Mouse (Mus musculus): ENCODE measurements around the gene Dok4.

The Dok4 gene

DNA sequence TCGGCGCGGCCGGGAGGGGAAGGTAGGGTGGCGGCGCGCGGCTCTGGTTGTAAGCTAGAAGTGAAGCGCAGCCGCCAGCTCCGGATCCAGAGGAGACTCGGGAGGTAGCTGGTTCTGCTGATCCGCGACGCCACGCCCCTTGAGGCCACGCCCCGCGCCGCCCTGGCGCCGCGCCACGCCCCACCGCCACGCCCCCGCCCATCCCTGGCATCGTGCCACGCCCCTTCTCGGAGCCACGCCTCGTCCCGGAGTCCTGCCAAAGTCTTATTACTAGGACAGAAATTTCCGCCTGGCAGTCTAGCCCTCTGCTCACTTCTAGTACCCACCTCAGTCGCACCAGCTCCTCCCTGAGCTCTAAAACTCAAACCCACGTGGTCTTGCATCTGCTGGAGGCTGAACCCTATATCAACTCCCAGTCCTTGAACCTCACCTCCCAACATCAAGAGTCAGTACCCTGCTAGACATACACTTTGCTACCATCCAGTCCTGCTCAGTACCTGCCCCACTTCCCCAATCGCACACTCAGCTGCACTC, at the start of gene Dok4:
Gene Dok4, minus strand, starts transcription at position 134 of the 534 bp plus-strand sequence.
- in situ Hi-C loops (cut with MboI; ENCODE audit: low sequenced_read_pairs) = no loop called here

DNA sequence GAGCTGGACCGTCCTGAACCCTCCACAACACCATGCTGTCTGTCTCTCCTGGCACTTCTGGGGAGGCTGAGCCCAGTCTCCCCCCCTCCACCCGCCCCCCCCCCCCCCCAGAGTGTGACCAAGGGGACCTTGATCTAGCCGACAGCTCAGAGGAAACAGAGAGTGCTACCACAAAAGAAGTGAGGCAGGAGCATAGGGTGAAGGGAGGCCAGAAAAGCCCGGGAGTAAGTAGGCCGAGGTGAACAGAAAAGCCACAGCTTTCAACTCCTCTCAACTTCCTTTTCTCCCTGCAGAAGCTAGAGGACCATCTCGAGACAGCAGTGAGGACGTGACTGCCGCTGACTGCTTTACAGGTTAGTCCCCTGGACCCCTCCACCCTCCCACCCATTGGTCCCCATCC, 47.3 kb upstream of the Dok4 start, which contains the start of gene Adgrg5:
Gene Adgrg5, plus strand, starts transcription at position 290 of the 400 bp plus-strand sequence.
- in situ Hi-C loops (cut with MboI; ENCODE audit: low sequenced_read_pairs) = no loop called here

DNA sequence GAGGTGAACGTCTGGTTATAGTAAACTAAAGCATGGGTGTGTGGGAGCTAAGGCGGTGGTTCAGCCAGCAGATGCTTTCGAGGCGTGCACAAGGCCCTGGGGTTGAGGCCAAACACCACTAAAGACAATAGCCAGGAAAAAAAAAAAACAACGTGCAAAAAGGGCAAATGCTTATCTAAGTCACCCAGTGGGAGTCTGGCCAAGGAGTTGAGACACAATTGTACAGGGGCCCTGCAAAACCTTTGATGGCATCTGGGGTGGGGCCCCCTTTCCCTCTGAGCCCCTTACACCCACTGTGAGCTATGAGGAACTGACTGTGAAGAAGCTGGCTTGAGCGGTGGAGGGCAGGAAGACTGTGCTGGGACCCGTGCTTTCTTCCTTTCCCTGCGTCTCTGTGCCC, 46.5 kb upstream of the Dok4 start:
- in situ Hi-C loops (cut with MboI; ENCODE audit: low sequenced_read_pairs) = no loop called here

DNA sequence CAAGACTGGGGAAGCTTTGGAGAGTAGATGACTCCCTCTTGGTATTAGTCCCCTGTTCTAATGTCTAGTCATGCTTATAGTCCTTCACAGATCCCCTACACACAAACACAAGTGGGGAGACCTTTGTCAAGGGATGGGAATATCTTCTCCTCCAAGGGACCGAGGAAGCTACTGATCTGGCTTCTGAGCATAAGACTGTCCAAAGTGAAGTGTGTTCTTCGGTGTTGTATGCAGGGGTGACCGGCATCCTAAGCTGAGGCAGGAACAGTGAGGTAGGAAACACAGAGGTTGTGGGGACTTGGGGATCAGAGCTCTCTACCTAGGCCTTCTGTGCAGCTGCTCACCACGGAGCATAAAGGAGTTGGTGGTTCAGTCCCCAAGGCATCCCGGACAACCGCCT, 46.0 kb upstream of the Dok4 start:
- in situ Hi-C loops (cut with MboI; ENCODE audit: low sequenced_read_pairs) = no loop called here

DNA sequence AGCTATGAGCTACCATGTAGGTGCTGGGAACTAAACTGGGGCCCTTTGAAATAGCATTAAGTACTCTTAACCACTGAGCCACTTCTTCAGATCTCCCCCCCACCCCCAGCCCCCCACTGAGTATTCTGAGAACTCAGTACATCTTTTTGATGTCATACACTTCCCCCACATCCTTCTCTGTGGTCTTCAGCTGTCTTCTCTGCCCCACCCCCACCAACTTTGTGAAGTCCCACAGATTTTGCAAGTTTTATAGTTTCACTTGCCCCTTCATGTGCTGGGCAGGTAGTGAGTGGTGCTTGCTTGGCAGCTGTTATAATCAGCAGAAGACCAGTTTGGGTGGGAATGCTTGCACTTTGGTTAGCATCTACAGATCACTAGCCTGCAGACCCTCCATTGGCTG, 43.1 kb upstream of the Dok4 start:
- in situ Hi-C loops (cut with MboI; ENCODE audit: low sequenced_read_pairs) = no loop called here

DNA sequence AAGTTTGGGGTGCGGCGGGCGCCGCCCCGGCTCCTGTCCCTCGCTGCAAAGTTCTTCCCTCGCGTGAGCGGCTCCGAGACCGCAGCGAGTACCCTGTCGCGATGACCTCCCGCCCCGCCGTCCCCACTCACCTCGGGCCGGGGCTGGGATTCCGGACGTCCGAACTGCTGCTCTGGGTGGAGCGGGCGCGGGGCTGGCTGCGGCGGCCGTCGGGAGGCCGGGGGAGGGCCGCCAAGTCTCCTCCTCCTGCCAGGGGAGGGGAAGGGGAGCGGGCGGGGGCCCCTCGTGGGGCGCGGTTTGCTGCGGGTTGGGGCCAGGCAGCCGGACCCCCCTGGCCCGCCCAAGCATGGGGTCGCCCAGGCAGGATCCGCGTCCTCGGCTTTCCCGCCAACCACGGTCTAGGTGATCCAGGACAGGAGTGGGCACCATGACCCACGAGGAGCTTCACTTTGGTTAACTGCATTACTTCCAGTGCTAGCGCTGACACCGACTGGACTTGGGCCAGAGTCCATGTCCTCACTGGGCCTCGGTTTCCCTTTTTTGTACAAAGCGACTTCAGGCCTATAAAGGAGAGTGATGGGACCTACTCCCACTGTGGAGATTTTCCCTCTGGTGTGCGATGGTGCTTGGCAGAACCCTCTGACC, 41.8 kb upstream of the Dok4 start, which contains the start of gene Ccdc102a:
Gene Ccdc102a, minus strand, starts transcription at position 248 of the 645 bp plus-strand sequence.
- in situ Hi-C loops (cut with MboI; ENCODE audit: low sequenced_read_pairs) = no loop called here

DNA sequence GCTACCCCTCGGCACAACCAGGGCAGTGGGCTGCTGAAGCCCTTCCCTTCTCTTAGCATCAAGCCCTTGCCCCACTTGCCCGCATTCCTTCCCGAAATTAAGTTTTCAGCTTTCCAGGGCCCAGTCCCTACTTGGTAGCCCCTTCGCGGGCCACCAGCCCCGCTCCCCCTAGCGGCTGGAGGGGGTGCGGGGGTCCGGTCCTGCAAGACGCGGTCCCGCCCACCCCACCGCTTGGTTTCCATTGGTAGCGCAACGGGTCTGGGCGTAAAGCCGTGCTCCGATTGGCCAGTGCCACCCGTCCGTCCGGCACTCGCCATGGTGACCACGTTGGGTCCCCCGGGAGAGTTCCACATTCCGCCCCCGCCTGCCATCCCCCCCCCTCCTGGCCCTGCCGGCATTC, 41.2 kb upstream of the Dok4 start:
- in situ Hi-C loops (cut with MboI; ENCODE audit: low sequenced_read_pairs) = no loop called here

DNA sequence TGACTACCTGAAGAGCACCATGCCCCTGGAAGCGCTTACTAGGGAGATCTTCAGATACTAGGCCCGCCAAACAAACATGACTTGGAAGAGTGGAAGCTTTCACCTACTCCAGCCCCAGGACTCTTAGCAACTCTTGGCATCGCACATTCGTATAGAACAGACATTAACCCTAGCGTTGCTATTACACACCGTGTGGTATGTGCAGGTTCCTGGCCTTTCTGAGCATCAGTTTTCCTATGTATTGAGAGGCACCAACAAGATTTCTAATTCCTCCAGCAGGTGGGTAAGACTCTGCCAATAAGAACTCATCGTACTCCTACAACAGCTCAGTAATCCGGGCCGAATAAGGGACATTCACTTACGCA, 40.8 kb upstream of the Dok4 start:
- in situ Hi-C loops (cut with MboI; ENCODE audit: low sequenced_read_pairs) = no loop called here

DNA sequence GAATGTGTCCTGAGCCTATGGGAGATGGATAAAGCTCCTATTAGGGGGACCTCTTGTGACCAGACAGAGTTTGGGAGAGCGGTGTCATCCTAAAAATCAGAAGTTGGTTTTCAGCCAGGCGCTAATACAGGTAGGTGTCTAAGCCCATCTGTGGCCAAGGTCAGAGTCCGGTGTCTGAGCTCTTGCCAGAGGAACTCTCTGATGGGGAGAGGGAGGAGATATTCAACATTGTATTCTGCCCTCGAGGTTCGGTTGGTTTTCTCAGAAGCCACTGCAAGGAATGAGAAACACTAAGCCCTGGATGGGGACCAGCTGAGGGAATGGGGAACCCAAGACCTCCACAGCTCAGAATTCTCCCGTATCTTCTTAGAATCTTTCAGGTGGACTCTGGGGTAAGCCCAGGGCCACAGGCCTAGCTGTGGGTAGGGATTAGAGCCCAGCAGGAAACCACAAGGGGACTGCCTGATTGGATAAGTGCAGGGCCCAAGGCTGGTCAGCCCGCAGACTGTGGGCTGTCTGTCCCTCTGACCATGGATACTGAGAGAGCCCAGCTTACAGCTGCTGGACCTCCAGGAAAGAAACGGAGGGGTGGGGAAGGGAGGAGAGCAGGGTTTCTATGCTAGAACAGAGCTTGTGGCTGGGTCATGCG, 40.3 kb upstream of the Dok4 start:
- in situ Hi-C loops (cut with MboI; ENCODE audit: low sequenced_read_pairs) = no loop called here

DNA sequence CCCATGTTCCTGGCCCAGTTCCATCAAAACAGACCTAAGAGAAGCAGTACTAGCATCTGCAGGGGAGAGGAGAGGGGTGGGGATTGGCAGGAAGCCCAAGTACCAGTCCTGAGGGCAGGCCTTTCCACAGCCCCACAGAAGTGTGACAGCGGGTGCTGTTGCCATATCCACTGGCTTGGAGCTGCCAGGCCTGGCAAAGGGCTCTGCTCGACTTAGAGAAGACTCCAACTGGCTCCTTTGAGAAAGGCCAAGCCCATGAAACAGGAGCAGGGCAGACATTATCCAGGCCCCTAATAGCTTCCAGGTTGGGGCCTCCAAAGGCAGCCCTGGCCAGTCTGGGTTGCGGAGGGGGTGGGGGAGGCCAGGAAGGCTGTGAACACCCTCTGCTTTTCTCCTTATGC, 38.6 kb upstream of the Dok4 start:
- in situ Hi-C loops (cut with MboI; ENCODE audit: low sequenced_read_pairs) = no loop called here

DNA sequence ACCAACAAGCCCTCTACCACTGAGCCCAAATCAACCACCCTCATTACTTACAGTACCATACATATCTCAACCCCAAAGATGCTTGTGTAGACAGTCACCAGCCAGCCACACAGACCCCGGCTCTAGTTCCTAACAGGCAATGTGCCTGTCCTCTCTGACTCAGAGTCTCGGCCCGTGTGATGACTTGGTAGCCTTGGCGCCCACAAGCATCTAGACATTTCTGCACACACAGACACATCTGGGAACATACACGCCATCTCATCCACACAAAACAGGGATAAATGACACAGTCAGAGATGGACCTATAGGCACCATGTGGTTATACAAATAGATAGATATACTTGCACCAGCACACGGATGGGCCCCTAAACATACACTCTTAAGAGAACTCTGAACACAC, 38.1 kb upstream of the Dok4 start:
- in situ Hi-C loops (cut with MboI; ENCODE audit: low sequenced_read_pairs) = no loop called here

DNA sequence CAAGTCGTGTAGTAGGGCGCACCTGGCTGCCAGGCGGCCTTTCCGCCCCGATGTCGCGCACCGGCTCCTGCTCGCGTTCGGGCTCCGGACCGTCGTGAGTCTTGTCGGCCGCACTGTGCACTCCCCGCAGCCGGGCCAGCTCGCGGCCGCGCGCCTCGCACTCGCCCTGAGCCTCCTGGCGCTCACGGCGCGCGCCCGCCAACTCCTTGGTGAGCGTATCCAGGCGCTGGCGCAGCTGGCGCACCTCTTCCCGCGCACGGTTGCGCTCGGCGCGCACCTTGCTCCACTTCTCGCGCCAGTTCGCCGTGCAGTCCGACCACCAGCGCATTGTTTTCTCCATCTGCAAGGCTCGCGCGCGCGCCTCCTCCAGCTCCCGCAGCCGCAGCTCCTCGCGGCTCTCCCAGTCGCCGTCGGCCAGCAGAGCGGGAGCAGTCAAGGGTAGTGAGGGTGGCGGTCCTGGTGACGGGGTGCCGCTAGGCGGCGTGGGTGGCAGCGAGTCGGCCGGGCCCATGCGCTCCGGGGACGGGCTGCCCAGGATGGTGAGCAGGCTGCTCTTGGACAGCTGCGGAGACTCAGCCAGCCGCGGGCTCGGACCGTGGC, 37.0 kb upstream of the Dok4 start:
- in situ Hi-C loops (cut with MboI; ENCODE audit: low sequenced_read_pairs) = no loop called here

DNA sequence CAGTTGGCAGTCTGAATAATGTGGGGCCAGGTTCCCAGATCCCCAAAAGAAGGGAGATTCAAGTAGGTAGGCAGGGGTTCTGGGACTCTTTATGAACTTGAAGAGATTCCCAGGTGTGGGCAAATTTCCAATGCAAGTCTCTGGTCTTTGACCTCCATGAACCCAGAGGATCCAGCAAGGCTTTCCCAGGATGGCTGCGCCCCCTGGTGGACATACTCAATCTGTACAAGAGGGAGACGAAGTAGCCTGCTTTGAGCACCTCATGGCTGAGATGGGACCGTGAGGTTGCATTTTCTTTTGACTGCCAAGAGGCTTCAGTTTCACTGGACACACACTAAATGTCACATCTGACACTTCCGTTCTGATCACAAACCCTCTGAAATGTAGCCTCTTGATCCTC, 32.7 kb upstream of the Dok4 start:
- in situ Hi-C loops (cut with MboI; ENCODE audit: low sequenced_read_pairs) = no loop called here

DNA sequence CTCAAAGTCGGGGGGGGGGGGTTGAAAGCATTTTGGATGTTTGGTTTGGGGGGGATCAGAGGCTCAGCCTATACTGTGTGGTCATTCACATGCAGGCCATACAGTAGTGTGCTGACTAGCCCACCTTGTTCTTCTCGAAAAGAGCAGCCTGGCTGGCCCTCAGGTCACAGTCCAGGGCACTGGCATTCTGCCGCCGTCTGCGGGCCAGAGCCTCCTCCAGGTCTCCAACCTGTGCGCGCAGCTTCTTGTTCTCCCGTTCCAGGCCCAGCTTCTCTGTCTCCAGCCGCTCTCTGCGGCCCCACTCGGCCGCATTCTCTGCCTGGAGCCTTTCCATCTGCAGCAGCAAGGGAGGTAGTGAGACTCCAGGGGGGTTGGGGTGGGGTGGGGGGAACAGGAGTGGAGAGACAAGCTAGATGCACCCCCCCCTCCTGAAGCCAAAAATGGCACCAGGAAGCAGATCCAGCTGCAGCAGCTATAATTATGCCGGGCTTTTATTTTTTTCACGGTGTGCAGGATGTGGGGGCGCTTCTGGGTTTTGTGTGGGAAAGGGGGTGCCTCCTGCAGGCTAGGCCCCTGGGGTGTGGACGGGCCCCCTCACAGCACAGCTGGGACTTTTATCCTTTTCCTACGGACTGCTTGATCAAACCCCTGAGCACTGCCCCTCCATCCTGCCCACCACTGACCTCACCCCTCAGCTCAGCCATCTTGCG, 31.6 kb upstream of the Dok4 start:
- in situ Hi-C loops (cut with MboI; ENCODE audit: low sequenced_read_pairs) = no loop called here

DNA sequence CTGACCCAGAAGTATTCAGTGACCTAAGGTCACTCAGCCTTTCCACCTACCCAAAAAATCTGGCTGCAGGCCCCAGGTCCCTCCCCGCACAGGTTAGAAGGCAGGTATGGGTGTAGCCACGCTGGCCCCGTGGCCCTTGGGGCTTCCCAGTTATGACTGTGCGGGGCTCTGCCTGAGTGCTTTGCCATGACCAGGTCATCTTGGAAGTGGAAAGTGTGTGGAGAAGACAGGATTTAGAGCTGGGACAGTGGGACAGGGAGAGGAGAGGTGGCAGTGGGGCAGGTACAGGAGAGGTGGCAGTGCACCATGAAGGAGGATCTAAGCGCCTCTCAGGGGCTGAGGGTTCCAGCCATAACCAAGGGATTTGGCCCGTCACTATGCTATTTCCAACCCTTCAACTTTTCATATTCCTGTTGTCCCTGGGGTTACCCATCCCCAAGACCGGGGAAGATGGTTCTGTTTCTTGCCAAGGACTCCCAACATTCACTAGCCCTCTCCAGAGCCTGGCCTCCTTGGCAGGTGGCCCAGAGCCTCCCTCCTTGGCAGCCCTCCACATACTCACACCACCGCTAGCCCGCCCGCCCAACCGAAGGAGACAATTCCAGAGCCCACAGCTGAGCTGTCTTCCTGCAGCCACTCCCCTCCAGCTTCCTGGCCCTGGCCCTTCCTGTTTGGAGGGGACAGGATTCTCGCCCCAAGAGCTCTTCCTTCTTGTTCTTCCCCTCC, 28.5 kb upstream of the Dok4 start:
- in situ Hi-C loops (cut with MboI; ENCODE audit: low sequenced_read_pairs) = no loop called here

DNA sequence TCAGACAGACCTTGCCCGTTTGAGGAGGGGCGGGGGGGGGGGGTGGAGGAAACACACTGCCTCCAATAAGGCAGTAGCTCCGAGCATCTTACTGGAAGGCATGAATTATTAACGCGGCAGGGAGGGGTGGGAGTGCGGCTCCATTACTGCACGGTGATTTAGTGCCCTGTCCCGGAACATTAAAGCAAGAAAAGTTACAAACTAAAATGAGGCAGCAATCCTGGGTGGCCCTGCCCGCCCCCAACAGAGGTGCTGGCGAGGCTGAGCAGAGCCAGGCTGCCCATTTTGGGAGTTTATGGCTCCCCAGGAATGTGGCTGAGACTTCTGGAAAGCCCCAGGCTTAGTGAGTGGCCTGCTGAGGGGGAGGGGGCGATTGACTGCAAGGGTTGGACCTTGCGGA, 27.6 kb upstream of the Dok4 start:
- in situ Hi-C loops (cut with MboI; ENCODE audit: low sequenced_read_pairs) = no loop called here

DNA sequence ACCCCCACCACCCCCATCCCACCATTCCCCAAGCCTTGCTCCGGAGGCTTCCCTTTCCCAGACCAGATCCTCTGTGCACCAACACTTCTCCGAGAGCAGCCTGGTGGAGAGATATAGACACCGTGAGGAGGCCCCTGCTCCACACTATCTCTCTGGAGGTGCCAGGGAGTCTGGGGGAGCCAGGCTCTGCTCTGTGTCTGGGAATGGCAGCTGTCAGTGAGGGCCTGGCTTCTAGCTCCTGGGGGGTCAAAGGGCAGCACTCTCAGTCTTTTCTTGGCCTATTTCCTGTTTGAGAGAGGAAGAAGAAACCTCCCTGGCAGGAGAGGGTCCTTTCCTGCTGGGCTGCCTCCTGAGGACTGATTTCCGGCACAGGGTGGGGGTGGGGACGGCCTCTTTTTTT, 24.9 kb upstream of the Dok4 start:
- in situ Hi-C loops (cut with MboI; ENCODE audit: low sequenced_read_pairs) = no loop called here

DNA sequence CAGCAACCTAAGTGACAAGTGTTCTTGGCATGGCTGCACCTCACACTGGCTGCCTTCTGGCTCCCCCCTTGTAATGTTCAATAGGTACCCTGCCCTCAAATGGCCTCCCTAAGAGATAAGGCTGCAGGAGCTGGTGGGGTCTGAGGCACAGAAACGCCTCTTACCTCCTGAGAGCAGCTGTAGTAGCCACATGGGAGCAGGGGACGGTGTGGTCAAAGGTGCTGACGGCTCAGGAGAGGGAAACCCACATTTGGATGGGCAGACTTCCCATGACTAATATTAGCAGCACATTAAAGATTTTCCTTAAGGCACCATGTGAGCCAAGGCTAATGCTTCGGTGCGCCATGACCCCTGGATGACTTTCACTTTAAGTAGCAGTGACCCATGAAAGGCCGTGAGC, 24.5 kb upstream of the Dok4 start:
- in situ Hi-C loops (cut with MboI; ENCODE audit: low sequenced_read_pairs) = no loop called here

DNA sequence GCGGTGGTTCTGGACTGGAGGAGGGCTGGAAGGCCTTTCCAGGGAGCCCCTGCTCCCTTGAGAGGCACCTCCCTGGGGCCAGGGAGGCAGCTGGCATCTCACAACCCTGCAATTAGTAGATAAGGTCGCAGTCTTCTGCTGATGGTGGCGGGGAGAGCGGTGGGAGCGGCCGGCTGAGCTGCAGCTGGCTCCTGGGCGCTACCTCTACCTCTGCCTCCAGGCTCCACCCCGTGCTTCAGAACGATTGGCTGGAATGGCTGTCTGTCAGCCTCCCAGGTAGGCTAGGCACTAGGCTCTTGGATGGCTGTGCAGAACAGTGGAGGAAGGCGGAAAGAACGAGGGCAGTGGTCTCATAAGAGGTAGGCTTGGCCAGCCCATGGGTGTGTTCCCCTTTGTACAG, 23.1 kb upstream of the Dok4 start:
- in situ Hi-C loops (cut with MboI; ENCODE audit: low sequenced_read_pairs) = no loop called here

DNA sequence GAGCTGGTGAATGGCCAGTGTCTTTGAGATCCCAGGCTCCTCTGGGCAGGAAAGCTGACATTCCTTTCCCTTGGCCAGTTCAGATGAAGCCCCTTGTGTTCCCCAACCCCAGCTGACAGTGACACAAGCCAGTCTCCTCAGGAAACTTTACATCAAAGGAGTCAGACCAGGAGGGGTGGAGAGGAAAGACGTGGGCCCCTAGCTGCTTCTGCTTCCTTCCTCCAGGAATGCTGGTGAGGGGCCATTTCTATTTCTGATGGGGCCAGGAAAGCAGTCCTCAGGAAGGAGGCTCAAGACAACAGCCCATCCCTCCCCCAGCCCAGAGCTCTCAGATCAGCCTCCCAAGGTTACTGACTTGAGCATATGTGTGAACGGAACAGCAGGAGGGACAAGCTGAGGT, 16.8 kb upstream of the Dok4 start:
- in situ Hi-C loops (cut with MboI; ENCODE audit: low sequenced_read_pairs) = no loop called here

Measured in CH12F3 (cell line).